Mouse (Mus musculus): ENCODE data around the gene Ces4a. TPM values are rescaled to one million over a fixed set of nuclear protein-coding genes. Genes with fewer than 3 reads are reported as not detected.
"Not testable (repeated sequence)": the region's sequence is repeated elsewhere in the genome, so short reads cannot be mapped to it uniquely, and the experiment has no call there.

The Ces4a gene
- not detected for total RNA-seq (2021)
- long read RNA-seq, partial matches to known transcripts: 0 of 2 reads
- long read RNA-seq, other reads (novel, unspliced or antisense): 2 of 2 reads

GRCm38 (mm10) chr8:105131509-105131908 lies at the start of gene Ces4a:
Gene Ces4a, plus strand, starts transcription at chr8:105131800.
- DNase-seq (ENCODE audit: low spot score in 2 of 2): no peak

- DNase-seq (ENCODE audit: low spot score in 2 of 2): no peak
These were observed 48.0 kb upstream of the Ces4a start, which contains the start of gene Ces3b for GRCm38 (mm10) chr8:105083449-105084050. Gene Ces3b, plus strand, starts transcription at chr8:105083753.

GRCm38 (mm10) chr8:105088166-105088565 lies 43.4 kb upstream of the Ces4a start:
- DNase-seq (ENCODE audit: low spot score in 2 of 2): not testable (repeated sequence)

- DNase-seq (ENCODE audit: low spot score in 2 of 2): no peak
These were observed 43.0 kb upstream of the Ces4a start for GRCm38 (mm10) chr8:105088581-105088980.

GRCm38 (mm10) chr8:105093992-105094391 lies 37.6 kb upstream of the Ces4a start:
- DNase-seq (ENCODE audit: low spot score in 2 of 2): no peak

GRCm38 (mm10) chr8:105102101-105102785 lies 29.4 kb upstream of the Ces4a start:
- DNase-seq (ENCODE audit: low spot score in 2 of 2): not testable (repeated sequence)

- DNase-seq (ENCODE audit: low spot score in 2 of 2): not testable (repeated sequence)
These were observed 27.9 kb upstream of the Ces4a start for GRCm38 (mm10) chr8:105103701-105104100.

- no peak for DNase-seq (ENCODE audit: low spot score in 2 of 2)
These were observed 27.4 kb upstream of the Ces4a start for GRCm38 (mm10) chr8:105104220-105104619.

- no peak for DNase-seq (ENCODE audit: low spot score in 2 of 2)
These were observed 1.7 kb upstream of the Ces4a start for GRCm38 (mm10) chr8:105129864-105130263.

- peak; percentile 26 to 76 for DNase-seq (ENCODE audit: low spot score in 2 of 2)
These were observed 6.8 kb downstream of the Ces4a start for GRCm38 (mm10) chr8:105138423-105138822.

GRCm38 (mm10) chr8:105142395-105142794 lies 10.8 kb downstream of the Ces4a start:
- DNase-seq (ENCODE audit: low spot score in 2 of 2): no peak

GRCm38 (mm10) chr8:105151654-105152053 lies 20.1 kb downstream of the Ces4a start:
- no peak for DNase-seq (ENCODE audit: low spot score in 2 of 2)

- DNase-seq (ENCODE audit: low spot score in 2 of 2): peak; percentile 27 to 74
These were observed 21.2 kb downstream of the Ces4a start for GRCm38 (mm10) chr8:105152623-105153398.

- no peak for DNase-seq (ENCODE audit: low spot score in 2 of 2)
These were observed 22.7 kb downstream of the Ces4a start for GRCm38 (mm10) chr8:105154316-105154715.

- DNase-seq (ENCODE audit: low spot score in 2 of 2): no peak
These were observed 23.6 kb downstream of the Ces4a start for GRCm38 (mm10) chr8:105155091-105155745.

GRCm38 (mm10) chr8:105157555-105157954 lies 26.0 kb downstream of the Ces4a start:
- DNase-seq (ENCODE audit: low spot score in 2 of 2): peak in 1 of 2 experiments; percentile 18

GRCm38 (mm10) chr8:105158084-105158483 lies 26.5 kb downstream of the Ces4a start:
- no peak for DNase-seq (ENCODE audit: low spot score in 2 of 2)

GRCm38 (mm10) chr8:105161121-105161652 lies 29.6 kb downstream of the Ces4a start:
- no peak for DNase-seq (ENCODE audit: low spot score in 2 of 2)

GRCm38 (mm10) chr8:105164272-105164902 lies 32.8 kb downstream of the Ces4a start:
- no peak for DNase-seq (ENCODE audit: low spot score in 2 of 2)

GRCm38 (mm10) chr8:105165191-105165590 lies 33.6 kb downstream of the Ces4a start:
- DNase-seq (ENCODE audit: low spot score in 2 of 2): no peak

- DNase-seq (ENCODE audit: low spot score in 2 of 2): no peak
These were observed 35.5 kb downstream of the Ces4a start for GRCm38 (mm10) chr8:105167116-105167515.

Data from layer of hippocampus, adult 18-20 months (tissue).